Mouse (Mus musculus): ENCODE measurements around the gene Nkx2-2.

DNA sequence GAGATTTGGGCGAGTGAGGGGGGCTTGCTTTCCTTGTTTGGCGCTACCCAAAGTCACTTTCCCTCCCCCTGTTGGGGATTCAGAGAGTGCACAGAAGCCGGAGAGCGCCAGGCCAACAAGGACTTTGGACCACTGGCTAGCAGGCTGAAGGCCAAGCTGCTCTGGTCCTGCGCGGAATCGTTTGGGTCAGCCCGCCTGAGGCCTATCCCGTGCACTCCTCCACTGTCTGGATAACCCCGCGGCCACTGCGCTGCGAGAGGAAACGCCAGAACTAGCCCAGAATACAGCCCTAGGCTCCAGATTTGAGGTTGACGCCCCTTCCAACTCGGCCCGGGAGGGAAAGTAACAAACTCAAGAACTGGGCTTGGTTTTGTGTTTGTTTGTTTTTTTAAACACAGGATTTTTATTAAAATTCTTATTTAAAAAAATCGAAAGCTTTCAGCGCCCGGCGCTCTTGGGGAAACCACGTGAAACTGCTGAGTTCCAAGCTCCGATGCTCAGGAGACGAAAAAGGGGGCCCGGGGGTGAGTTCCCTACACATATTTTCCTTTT, 11.3 kb downstream of the Nkx2-2 start:
- TF ChIP-seq POLR2A (IDR thresholded peaks at IDR 0.05; ENCODE audit: low read depth, low read length) (no peak), CTCF (IDR thresholded peaks at IDR 0.05; ENCODE audit: extremely low read depth, insufficient read length, insufficient replicate concordance, low read depth, low read length) (no peak)
